Comparison of ENCODE assay signal across 17 mouse cellular contexts in genomic region chr11:75163379-75163778, GRCm38 (mm10). TPM values are rescaled to one million over a fixed set of nuclear protein-coding genes. Genes with fewer than 3 reads are reported as not detected.
A peak's percentile ranks its signal among the peaks of the same experiment; 100 is the strongest.
DNase-seq lines count a peak whose midpoint lies in the region; ATAC-seq and TF ChIP-seq lines count a peak whose summit lies in the region.
"Had no signal": no experiment of that assay in that cellular context is flagged by ENCODE, and none has a peak within 500 bp of the region (broad histone marks: within the 10 kb centered on the region; RNA-seq: fewer than 3 reads in every experiment).

No protein-coding gene starts in this region.

- H3K9me3 ChIP-seq in heart, embryonic 14.5 days (ENCODE audit: control insufficient read depth, low read length): no peaks in the 10 kb centered on the region
- no peaks in the 10 kb centered on the region for H3K9me3 ChIP-seq in lung, postnatal 0 days (ENCODE audit: low read length)
- H3K9me3 ChIP-seq in kidney, embryonic 15.5 days (replicated peaks): no peaks in the 10 kb centered on the region
- no peaks in the 10 kb centered on the region for H3K9me3 ChIP-seq in stomach, embryonic 16.5 days (replicated peaks; ENCODE audit: control insufficient read depth, low read length)
- no peaks in the 10 kb centered on the region for H3K9me3 ChIP-seq in forebrain, embryonic 12.5 days
- H3K9me3 ChIP-seq: embryonic facial prominence, embryonic 15.5 days had no signal

- H3K4me2 ChIP-seq in heart, embryonic 14.5 days (ENCODE audit: low read length): peak overlapping the region; percentile 98
- H3K4me2 ChIP-seq in lung, postnatal 0 days (replicated peaks; ENCODE audit: low read depth, low read length): no peak overlapping the region
- peak overlapping the region; percentile 94 for H3K4me2 ChIP-seq in kidney, embryonic 15.5 days
- peak overlapping the region; percentile 88 for H3K4me2 ChIP-seq in stomach, embryonic 16.5 days (ENCODE audit: low read depth, low read length)
- no peak overlapping the region for H3K4me2 ChIP-seq in forebrain, embryonic 12.5 days
- H3K4me2 ChIP-seq: embryonic facial prominence, embryonic 15.5 days had no signal

- H3K27ac ChIP-seq in heart, embryonic 14.5 days (replicated peaks in 1 of 2; ENCODE audit: control insufficient read depth in 1 of 2, insufficient read depth in 1 of 2, low read depth in 2 of 2, low read length in 2 of 2): 0 out of 4 replicates have a peak overlapping the region, but pooled peaks of 1 of the 2 experiments have one; percentile 22
- peak overlapping the region; percentile 52; the same call in 1 of the 2 replicates for H3K27ac ChIP-seq in lung, postnatal 0 days (ENCODE audit: low read length)
- H3K27ac ChIP-seq in kidney, embryonic 15.5 days: peak overlapping the region; percentile 95
- H3K27ac ChIP-seq in stomach, embryonic 16.5 days (ENCODE audit: low read length): peak overlapping the region; percentile 94
- no peak overlapping the region for H3K27ac ChIP-seq in forebrain, embryonic 12.5 days

- no peak overlapping the region for H3K4me3 ChIP-seq in heart, embryonic 14.5 days (ENCODE audit: control insufficient read depth in 1 of 2, insufficient read depth in 1 of 2, low read depth in 1 of 2, low read length in 2 of 2)
- H3K4me3 ChIP-seq in lung, postnatal 0 days (ENCODE audit: low read depth, low read length): no peak overlapping the region
- peak overlapping the region; percentile 2; the same call in 1 of the 2 replicates for H3K4me3 ChIP-seq in kidney, embryonic 15.5 days (replicated peaks)
- H3K4me3 ChIP-seq in stomach, embryonic 16.5 days (replicated peaks; ENCODE audit: low read length): no peak overlapping the region; the same call in 1 of the 2 replicates
- H3K4me3 ChIP-seq in forebrain, embryonic 12.5 days (replicated peaks): no peak overlapping the region
- H3K4me3 ChIP-seq: embryonic facial prominence, embryonic 15.5 days; megakaryocyte, embryonic 14.5 days; myocyte had no signal

- peak overlapping the region; percentile 81; the same call in 1 of the 2 replicates for H3K9ac ChIP-seq in heart, embryonic 14.5 days (ENCODE audit: low read length)
- no peak overlapping the region for H3K9ac ChIP-seq in lung, postnatal 0 days (replicated peaks; ENCODE audit: low read depth)
- H3K9ac ChIP-seq in kidney, embryonic 15.5 days: peak overlapping the region; percentile 67; the same call in 1 of the 2 replicates
- peak overlapping the region; percentile 86 for H3K9ac ChIP-seq in stomach, embryonic 16.5 days (ENCODE audit: low read length)
- H3K9ac ChIP-seq in forebrain, embryonic 12.5 days: no peak overlapping the region
- H3K9ac ChIP-seq: embryonic facial prominence, embryonic 15.5 days had no signal

- WGBS in heart, embryonic 14.5 days: 82% methylated on average over 6 of the region's 6 CpGs
- 56% methylated on average over 6 of the region's 6 CpGs for WGBS in lung, postnatal 0 days
- 64% methylated on average over 6 of the region's 6 CpGs for WGBS in kidney, embryonic 15.5 days
- 63% methylated on average over 6 of the region's 6 CpGs for WGBS in stomach, embryonic 16.5 days
- WGBS in forebrain, embryonic 12.5 days: 96% methylated on average over 6 of the region's 6 CpGs

- H3K36me3 ChIP-seq in heart, embryonic 14.5 days (ENCODE audit: control insufficient read depth, insufficient read depth, low read length): peaks cover 72% of the 10 kb centered on the region
- peaks cover 22% of the 10 kb centered on the region for H3K36me3 ChIP-seq in lung, postnatal 0 days (ENCODE audit: insufficient read depth, low read length)
- H3K36me3 ChIP-seq in kidney, embryonic 15.5 days: peaks cover 68% of the 10 kb centered on the region
- H3K36me3 ChIP-seq in stomach, embryonic 16.5 days (ENCODE audit: control insufficient read depth, insufficient read depth, low read length): peaks cover 5% of the 10 kb centered on the region; the same call in 1 of the 2 replicates
- peaks cover 48% of the 10 kb centered on the region for H3K36me3 ChIP-seq in forebrain, embryonic 12.5 days (replicated peaks)

- ATAC-seq in heart, embryonic 14.5 days (ENCODE audit: insufficient number of reproducible peaks, insufficient read depth, low FRiP score, low read depth): no peak
- no peak for ATAC-seq in lung, postnatal 0 days
- no peak for ATAC-seq in kidney, embryonic 15.5 days (replicated peaks; ENCODE audit: low FRiP score)
- ATAC-seq in stomach, embryonic 16.5 days (ENCODE audit: insufficient read depth, low FRiP score): no peak
- ATAC-seq in forebrain, embryonic 12.5 days (ENCODE audit: low FRiP score): no peak
- ATAC-seq: CD4-positive, CD25-positive, alpha-beta regulatory T cell, adult 4 months; Patski had no signal

- TF ChIP-seq EP300 in lung, postnatal 0 days (IDR thresholded peaks at IDR 0.05): no peak

- H3K4me1 ChIP-seq in heart, embryonic 14.5 days (ENCODE audit: control insufficient read depth in 2 of 2, insufficient read depth in 2 of 2, low read length in 2 of 2): peaks cover 9 to 48% of the 10 kb centered on the region in 2 experiments; a peak in 3 of 4 replicates
- H3K4me1 ChIP-seq in lung, postnatal 0 days (ENCODE audit: insufficient read depth, low read depth, low read length): peaks cover 21% of the 10 kb centered on the region; the same call in 1 of the 2 replicates
- peaks cover 76% of the 10 kb centered on the region for H3K4me1 ChIP-seq in kidney, embryonic 15.5 days
- H3K4me1 ChIP-seq in stomach, embryonic 16.5 days (ENCODE audit: control insufficient read depth, insufficient read depth, low read length): peaks cover 61% of the 10 kb centered on the region
- peaks cover 30% of the 10 kb centered on the region for H3K4me1 ChIP-seq in forebrain, embryonic 12.5 days

- DNase-seq in heart, postnatal 4 days: no peak
- DNase-seq in lung, postnatal 0 days (ENCODE audit: low spot score): no peak
- DNase-seq in lung, postnatal 36 days: no peak
- no peak for DNase-seq in adrenal gland, postnatal 14 days
- DNase-seq: adrenal gland, postnatal 10 days; cerebellum, adult 9-10 months; thymus, postnatal 25 days had no signal

- H3K27me3 ChIP-seq in heart, embryonic 14.5 days (ENCODE audit: control insufficient read depth, insufficient read depth, low read length): peaks cover 25% of the 10 kb centered on the region
- H3K27me3 ChIP-seq in lung, postnatal 0 days (replicated peaks; ENCODE audit: insufficient read depth, low read length): peaks cover 12% of the 10 kb centered on the region; the same call in 1 of the 2 replicates
- peaks cover 47% of the 10 kb centered on the region for H3K27me3 ChIP-seq in kidney, embryonic 15.5 days
- H3K27me3 ChIP-seq in stomach, embryonic 16.5 days (ENCODE audit: control insufficient read depth, insufficient read depth, low read length): peaks cover 11% of the 10 kb centered on the region
- H3K27me3 ChIP-seq in forebrain, embryonic 12.5 days: peaks cover 58% of the 10 kb centered on the region
- H3K27me3 ChIP-seq: Patski had no signal

- no peak for TF ChIP-seq CTCF in lung, postnatal 0 days (IDR thresholded peaks at IDR 0.05)

RNA-seq across cellular contexts. Expression of gene Hic1, which starts 5.9 kb away (rescaled TPM):
- polyA plus RNA-seq in heart, embryonic 14.5 days (2014; fragmentation: Nextera tagmentation; extraction: Ambion mirVana): 6.4 and 6.8 TPM in 2 replicates
- 10 to 100 TPM; 42.6 to 49.5 TPM for total RNA-seq in heart, postnatal 4 days (2021)
- polyA plus RNA-seq in lung, postnatal 0 days (2015; fragmentation: Nextera tagmentation; extraction: Ambion mirVana): 9.9 and 13.4 TPM in 2 replicates
- 24.3 and 25.9 TPM in 2 replicates for polyA plus RNA-seq in kidney, embryonic 15.5 days (2015; fragmentation: Nextera tagmentation; extraction: Ambion mirVana)
- 5.1 and 5.9 TPM in 2 replicates for polyA plus RNA-seq in stomach, embryonic 16.5 days (2015; fragmentation: Nextera tagmentation; extraction: Ambion mirVana)
- 3.2 and 4.4 TPM in 2 replicates for polyA plus RNA-seq in forebrain, embryonic 12.5 days (2016; fragmentation: Nextera tagmentation; extraction: Ambion mirVana)
- total RNA-seq in adrenal gland, postnatal 14 days (2021): 14.5 and 17.0 TPM in 2 replicates
- total RNA-seq: hematopoietic stem cell, adult 5-6 weeks had no signal

RNA-seq across cellular contexts. Expression of gene Ovca2, which starts 15.3 kb away (rescaled TPM):
- 19.4 and 19.7 TPM in 2 replicates for polyA plus RNA-seq in heart, embryonic 14.5 days (2014; fragmentation: Nextera tagmentation; extraction: Ambion mirVana)
- 1 to 10 TPM; 8.1 to 8.7 TPM for total RNA-seq in heart, postnatal 4 days (2021)
- 19.7 and 22.0 TPM in 2 replicates for polyA plus RNA-seq in lung, postnatal 0 days (2015; fragmentation: Nextera tagmentation; extraction: Ambion mirVana)
- 25.3 and 27.0 TPM in 2 replicates for polyA plus RNA-seq in kidney, embryonic 15.5 days (2015; fragmentation: Nextera tagmentation; extraction: Ambion mirVana)
- polyA plus RNA-seq in stomach, embryonic 16.5 days (2015; fragmentation: Nextera tagmentation; extraction: Ambion mirVana): 19.4 and 23.2 TPM in 2 replicates
- polyA plus RNA-seq in forebrain, embryonic 12.5 days (2016; fragmentation: Nextera tagmentation; extraction: Ambion mirVana): 24.3 and 25.3 TPM in 2 replicates
- 14.5 and 15.8 TPM in 2 replicates for total RNA-seq in adrenal gland, postnatal 14 days (2021)

RNA-seq across cellular contexts. Expression of gene Dph1, which starts 27.7 kb away (rescaled TPM):
- 23.1 and 23.7 TPM in 2 replicates for polyA plus RNA-seq in heart, embryonic 14.5 days (2014; fragmentation: Nextera tagmentation; extraction: Ambion mirVana)
- total RNA-seq in heart, postnatal 4 days (2021): 10 to 100 TPM; 15.0 to 17.4 TPM
- 11.3 and 14.8 TPM in 2 replicates for polyA plus RNA-seq in lung, postnatal 0 days (2015; fragmentation: Nextera tagmentation; extraction: Ambion mirVana)
- 24.6 and 26.3 TPM in 2 replicates for polyA plus RNA-seq in kidney, embryonic 15.5 days (2015; fragmentation: Nextera tagmentation; extraction: Ambion mirVana)
- polyA plus RNA-seq in stomach, embryonic 16.5 days (2015; fragmentation: Nextera tagmentation; extraction: Ambion mirVana): 20.6 and 20.7 TPM in 2 replicates
- polyA plus RNA-seq in forebrain, embryonic 12.5 days (2016; fragmentation: Nextera tagmentation; extraction: Ambion mirVana): 15.7 and 16.6 TPM in 2 replicates
- 22.3 and 28.5 TPM in 2 replicates for total RNA-seq in adrenal gland, postnatal 14 days (2021)

RNA-seq across cellular contexts. Expression of gene Rtn4rl1, which starts 30.2 kb away (rescaled TPM):
- 17.0 and 17.3 TPM in 2 replicates for polyA plus RNA-seq in heart, embryonic 14.5 days (2014; fragmentation: Nextera tagmentation; extraction: Ambion mirVana)
- total RNA-seq in heart, postnatal 4 days (2021): 10 to 100 TPM; 20.3 to 23.2 TPM
- 3.6 and 4.3 TPM in 2 replicates for polyA plus RNA-seq in lung, postnatal 0 days (2015; fragmentation: Nextera tagmentation; extraction: Ambion mirVana)
- 3.4 and 3.6 TPM in 2 replicates for polyA plus RNA-seq in kidney, embryonic 15.5 days (2015; fragmentation: Nextera tagmentation; extraction: Ambion mirVana)
- polyA plus RNA-seq in stomach, embryonic 16.5 days (2015; fragmentation: Nextera tagmentation; extraction: Ambion mirVana): 1.3 and 1.4 TPM in 2 replicates
- polyA plus RNA-seq in forebrain, embryonic 12.5 days (2016; fragmentation: Nextera tagmentation; extraction: Ambion mirVana): 1.7 and 1.8 TPM in 2 replicates
- total RNA-seq in adrenal gland, postnatal 14 days (2021): 29.5 and 32.6 TPM in 2 replicates

Comparison
In these comparisons a context has a peak if more than half of its experiments do, and no peak if none do; other contexts are left out.
1. H3K4me2 ChIP-seq: peak in heart, embryonic 14.5 days (single experiment), kidney, embryonic 15.5 days (single experiment) and stomach, embryonic 16.5 days (single experiment); none in lung, postnatal 0 days (single experiment) and forebrain, embryonic 12.5 days (single experiment).
2. H3K9ac ChIP-seq: peak in heart, embryonic 14.5 days (single experiment), kidney, embryonic 15.5 days (single experiment) and stomach, embryonic 16.5 days (single experiment); none in lung, postnatal 0 days (single experiment) and forebrain, embryonic 12.5 days (single experiment).